Mouse (Mus musculus): ENCODE measurements around the gene Bloc1s3. TPM values are rescaled to one million over a fixed set of nuclear protein-coding genes. Genes with fewer than 3 reads are reported as not detected.

The Bloc1s3 gene
- polyA plus RNA-seq, 1 experiment: 13.2 TPM

DNA sequence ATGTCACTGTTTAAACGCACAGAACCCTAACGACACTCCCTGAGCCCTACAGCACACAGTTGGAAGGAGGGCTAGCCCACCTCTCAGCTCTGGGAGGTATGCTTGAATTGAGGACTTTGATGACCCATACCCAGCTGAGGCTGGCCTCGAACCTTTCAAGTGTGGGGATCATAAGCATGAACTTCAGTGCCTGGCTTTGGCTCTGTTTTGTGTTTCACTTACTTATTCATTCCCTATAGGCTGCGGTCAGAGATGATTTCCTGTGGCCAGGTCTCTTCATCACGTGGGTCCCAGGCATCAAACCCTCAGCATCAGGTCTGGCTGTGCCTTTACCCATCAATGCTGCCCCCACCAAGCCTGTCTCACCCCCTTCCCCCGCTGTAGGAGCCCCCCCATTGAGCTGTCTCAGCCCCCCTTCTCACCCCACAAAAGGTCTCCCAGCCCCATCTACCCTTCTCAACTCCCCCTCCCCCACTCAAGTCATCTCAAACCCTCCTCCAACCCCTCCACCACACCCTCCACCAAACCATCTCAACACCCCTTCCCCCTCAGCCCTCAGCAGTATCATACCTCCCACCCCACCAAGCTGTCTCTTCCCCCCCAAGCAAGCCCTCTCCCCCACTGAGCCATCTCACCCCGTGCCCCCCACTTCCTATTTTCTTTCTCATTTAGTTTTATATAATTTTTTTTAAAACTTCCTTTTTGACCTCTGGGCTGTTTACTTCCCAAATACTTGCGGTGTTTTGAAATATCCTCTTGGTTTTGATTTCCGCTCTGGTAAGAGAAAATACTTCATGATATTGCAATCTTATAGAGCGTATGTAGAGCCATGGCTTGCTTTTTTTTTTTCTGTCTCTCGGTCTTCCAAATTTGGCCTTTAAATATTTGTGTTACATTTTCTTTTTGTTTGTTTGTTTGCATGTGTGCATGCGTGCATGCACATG is 7.5 kb downstream of the Bloc1s3 start:
- Histone ChIP-seq H3K36me3 (ENCODE audit: control insufficient read depth, insufficient read depth, low read length) (no peaks in the 10 kb centered on the region), H3K4me1 (replicated peaks; ENCODE audit: control insufficient read depth, insufficient read depth, low read length) (0 out of 2 replicates have a peak, but pooled peaks cover 4% of the 10 kb centered on the region), H3K4me3 (ENCODE audit: control insufficient read depth, insufficient read depth, low read length) (no peak overlapping the region), H3K27ac (ENCODE audit: control insufficient read depth, insufficient read depth, low read length) (no peak overlapping the region), H3K27me3 (ENCODE audit: control insufficient read depth, insufficient read depth, low read length) (no peaks in the 10 kb centered on the region)
- TF ChIP-seq POLR2A (IDR thresholded peaks at IDR 0.05; ENCODE audit: control insufficient read depth, extremely low read depth, insufficient read depth, low read length, poor library complexity) (no peak), CTCF (IDR thresholded peaks at IDR 0.05; ENCODE audit: borderline replicate concordance, control insufficient read depth, extremely low read depth, insufficient read depth, low read length, poor library complexity) (no peak)
- WGBS: 22% methylated on average over 12 of the region's 12 CpGs
- DNase-seq: no peak

- Histone ChIP-seq H3K27ac (ENCODE audit: control insufficient read depth, insufficient read depth, low read length) (no peak overlapping the region), H3K4me1 (replicated peaks; ENCODE audit: control insufficient read depth, insufficient read depth, low read length) (0 out of 2 replicates have a peak, but pooled peaks cover 4% of the 10 kb centered on the region), H3K27me3 (ENCODE audit: control insufficient read depth, insufficient read depth, low read length) (no peaks in the 10 kb centered on the region), H3K36me3 (ENCODE audit: control insufficient read depth, insufficient read depth, low read length) (no peaks in the 10 kb centered on the region), H3K4me3 (ENCODE audit: control insufficient read depth, insufficient read depth, low read length) (no peak overlapping the region)
- TF ChIP-seq CTCF (IDR thresholded peaks at IDR 0.05; ENCODE audit: borderline replicate concordance, control insufficient read depth, extremely low read depth, insufficient read depth, low read length, poor library complexity): no peak
- TF ChIP-seq POLR2A (IDR thresholded peaks at IDR 0.05; ENCODE audit: control insufficient read depth, extremely low read depth, insufficient read depth, low read length, poor library complexity): no peak
- WGBS: 98% methylated on average over 4 of the region's 4 CpGs
- no peak for DNase-seq
These were observed 9.8 kb downstream of the Bloc1s3 start for GRCm38 (mm10) chr7:19498326-19498725.

- DNase-seq: no peak
- TF ChIP-seq POLR2A (IDR thresholded peaks at IDR 0.05; ENCODE audit: control insufficient read depth, extremely low read depth, insufficient read depth, low read length, poor library complexity): no peak
- TF ChIP-seq CTCF (IDR thresholded peaks at IDR 0.05; ENCODE audit: borderline replicate concordance, control insufficient read depth, extremely low read depth, insufficient read depth, low read length, poor library complexity): no peak
- Histone ChIP-seq H3K27me3 (ENCODE audit: control insufficient read depth, insufficient read depth, low read length) (no peaks in the 10 kb centered on the region), H3K27ac (ENCODE audit: control insufficient read depth, insufficient read depth, low read length) (no peak overlapping the region), H3K4me3 (ENCODE audit: control insufficient read depth, insufficient read depth, low read length) (no peak overlapping the region), H3K36me3 (ENCODE audit: control insufficient read depth, insufficient read depth, low read length) (no peaks in the 10 kb centered on the region), H3K4me1 (replicated peaks; ENCODE audit: control insufficient read depth, insufficient read depth, low read length) (peaks cover 4% of the 10 kb centered on the region; the same call in 1 of the 2 replicates)
- WGBS: 90% methylated on average over 5 of the region's 5 CpGs
These were observed 12.0 kb downstream of the Bloc1s3 start for GRCm38 (mm10) chr7:19496214-19496555.

GRCm38 (mm10) chr7:19495521-19496213 is 12.5 kb downstream of the Bloc1s3 start:
- no peak for DNase-seq
- H3K4me1 ChIP-seq (replicated peaks; ENCODE audit: control insufficient read depth, insufficient read depth, low read length): peaks cover 4% of the 10 kb centered on the region; the same call in 1 of the 2 replicates
- H3K27ac ChIP-seq (ENCODE audit: control insufficient read depth, insufficient read depth, low read length): no peak overlapping the region
- H3K27me3 ChIP-seq (ENCODE audit: control insufficient read depth, insufficient read depth, low read length): no peaks in the 10 kb centered on the region
- H3K36me3 ChIP-seq (ENCODE audit: control insufficient read depth, insufficient read depth, low read length): no peaks in the 10 kb centered on the region
- no peak overlapping the region for H3K4me3 ChIP-seq (ENCODE audit: control insufficient read depth, insufficient read depth, low read length)
- TF ChIP-seq POLR2A (IDR thresholded peaks at IDR 0.05; ENCODE audit: control insufficient read depth, extremely low read depth, insufficient read depth, low read length, poor library complexity) (no peak), CTCF (IDR thresholded peaks at IDR 0.05; ENCODE audit: borderline replicate concordance, control insufficient read depth, extremely low read depth, insufficient read depth, low read length, poor library complexity) (no peak)
- 91% methylated on average over 20 of the region's 20 CpGs for WGBS

DNA sequence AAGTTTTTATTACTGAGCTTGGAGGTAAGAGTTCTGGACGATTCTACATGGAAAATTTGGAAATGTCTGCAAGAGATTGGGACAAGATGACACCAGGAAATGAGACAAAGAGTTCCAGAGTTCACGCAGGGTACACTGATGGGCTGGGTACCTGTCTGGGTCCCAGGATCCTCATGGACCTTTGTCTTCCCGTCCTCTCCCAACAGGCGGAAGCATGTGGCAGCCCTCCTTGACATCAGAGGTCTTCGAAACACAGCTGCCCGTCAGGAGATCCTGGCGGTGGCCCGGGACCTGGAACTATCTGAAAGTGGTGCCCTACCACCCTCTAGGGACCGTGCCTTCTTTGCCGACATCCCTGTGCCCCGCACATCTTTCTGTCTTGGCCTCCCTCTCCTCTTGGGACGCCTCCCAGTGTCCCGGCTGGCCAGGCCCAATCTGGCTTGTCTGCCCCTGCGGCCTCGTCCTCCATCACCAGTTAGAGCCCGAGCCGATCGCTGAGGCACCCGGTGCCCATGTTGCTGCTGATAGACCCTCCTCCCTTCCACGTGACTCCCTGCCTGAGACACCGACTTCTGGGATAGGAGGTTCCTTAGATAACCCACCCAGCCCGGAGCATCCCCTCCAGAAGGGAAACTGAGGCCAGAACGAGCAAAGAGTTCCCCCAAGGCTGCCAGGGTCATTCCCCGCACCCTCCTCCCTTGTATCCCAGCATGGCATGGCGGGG is 13.3 kb downstream of the Bloc1s3 start:
- DNase-seq: no peak
- TF ChIP-seq POLR2A (IDR thresholded peaks at IDR 0.05; ENCODE audit: control insufficient read depth, extremely low read depth, insufficient read depth, low read length, poor library complexity): no peak
- TF ChIP-seq CTCF (IDR thresholded peaks at IDR 0.05; ENCODE audit: borderline replicate concordance, control insufficient read depth, extremely low read depth, insufficient read depth, low read length, poor library complexity): no peak
- H3K36me3 ChIP-seq (ENCODE audit: control insufficient read depth, insufficient read depth, low read length): no peaks in the 10 kb centered on the region
- WGBS: 93% methylated on average over 25 of the region's 25 CpGs
- no peaks in the 10 kb centered on the region; the same call in 1 of the 2 replicates for H3K4me1 ChIP-seq (replicated peaks; ENCODE audit: control insufficient read depth, insufficient read depth, low read length)
- H3K27me3 ChIP-seq (ENCODE audit: control insufficient read depth, insufficient read depth, low read length): no peaks in the 10 kb centered on the region
- H3K27ac ChIP-seq (ENCODE audit: control insufficient read depth, insufficient read depth, low read length): no peak overlapping the region
- no peak overlapping the region for H3K4me3 ChIP-seq (ENCODE audit: control insufficient read depth, insufficient read depth, low read length)

DNA sequence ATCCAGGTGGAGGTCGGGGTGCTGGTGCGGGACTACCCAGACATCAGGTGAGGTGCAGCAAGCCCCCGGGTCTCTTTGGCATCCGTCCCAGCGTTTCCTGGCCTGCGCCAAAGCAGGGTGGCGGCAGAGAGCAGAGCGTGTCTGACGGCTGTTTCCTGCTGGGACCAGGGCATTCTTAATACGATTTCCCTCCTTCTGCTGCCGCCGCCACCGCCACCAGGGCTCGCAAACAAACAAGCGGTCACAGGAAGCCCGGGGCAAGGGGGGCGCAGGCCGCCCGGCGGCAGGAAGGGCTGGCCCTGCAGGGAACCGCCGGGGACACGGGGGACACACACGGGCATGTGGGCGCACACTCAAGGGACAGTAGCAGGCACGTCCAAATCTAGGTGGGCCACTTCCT is 16.4 kb downstream of the Bloc1s3 start:
- TF ChIP-seq POLR2A (IDR thresholded peaks at IDR 0.05; ENCODE audit: control insufficient read depth, extremely low read depth, insufficient read depth, low read length, poor library complexity): no peak
- TF ChIP-seq CTCF (IDR thresholded peaks at IDR 0.05; ENCODE audit: borderline replicate concordance, control insufficient read depth, extremely low read depth, insufficient read depth, low read length, poor library complexity): no peak
- WGBS: 2% methylated on average over 26 of the region's 26 CpGs
- Histone ChIP-seq H3K27me3 (ENCODE audit: control insufficient read depth, insufficient read depth, low read length) (no peaks in the 10 kb centered on the region), H3K36me3 (ENCODE audit: control insufficient read depth, insufficient read depth, low read length) (no peaks in the 10 kb centered on the region), H3K4me1 (replicated peaks; ENCODE audit: control insufficient read depth, insufficient read depth, low read length) (no peaks in the 10 kb centered on the region; the same call in 1 of the 2 replicates), H3K4me3 (ENCODE audit: control insufficient read depth, insufficient read depth, low read length) (no peak overlapping the region), H3K27ac (ENCODE audit: control insufficient read depth, insufficient read depth, low read length) (no peak overlapping the region)
- DNase-seq: no peak
